Mouse (Mus musculus) heart, postnatal 36 days (tissue): ENCODE measurements around the gene Nrbf2. TPM values are rescaled to one million over a fixed set of nuclear protein-coding genes. Genes with fewer than 3 reads are reported as not detected.

Source experiments
- DNase-seq, 2 experiments: peaks; one replicate each; pipeline ENCODE4 v3.0.0; 2021 to 2022
- intact Hi-C: fragments of 180-260 bp; cut with DNase I; formaldehyde crosslinking; loops from one replicate; pipeline ENCODE4 v1.15.1; 2025
- total RNA-seq, 2 experiments: library from RNA; stranded (reverse); gene quantifications; 2 replicates each; pipeline ENCODE4 v1.2.3; 2021

The Nrbf2 gene
- total RNA-seq, 2 experiments from 2014 or later = 8.4 to 10.0 TPM

GRCm38 (mm10) chr10:67223942-67224341 lies 61.2 kb downstream of the Nrbf2 start:
- intact Hi-C loops = loop anchor here (5.0 kb wide), 1 partner anchor 37 kb away; no protein-coding TSS in a partner anchor

GRCm38 (mm10) chr10:67221284-67221683 lies 63.8 kb downstream of the Nrbf2 start:
- no peak for DNase-seq
- intact Hi-C loops = loop anchor here (5.0 kb wide), 1 partner anchor 34 kb away; no protein-coding TSS in a partner anchor

More at GRCm38 (mm10) chr10:67223942-67224341, 61.2 kb downstream of the Nrbf2 start:
- no peak for DNase-seq

GRCm38 (mm10) chr10:67220251-67220650 lies 64.9 kb downstream of the Nrbf2 start:
- intact Hi-C loops = loop anchor here (5.0 kb wide), 1 partner anchor 33 kb away; no protein-coding TSS in a partner anchor
- DNase-seq = no peak

GRCm38 (mm10) chr10:67218873-67219565 lies 66.1 kb downstream of the Nrbf2 start:
- intact Hi-C loops = no loop called here
- no peak for DNase-seq

GRCm38 (mm10) chr10:67216872-67217271 lies 68.2 kb downstream of the Nrbf2 start:
- intact Hi-C loops = loop anchor here (2.0 kb wide), 1 partner anchor 308 kb away; no protein-coding TSS in a partner anchor

More at GRCm38 (mm10) chr10:67216872-67217271, 68.2 kb downstream of the Nrbf2 start:
- no peak for DNase-seq

Other genes starting within 250 kb of the Nrbf2 start
- 10 to 100 TPM; 39.4 to 41.1 TPM for gene Jmjd1c, start 189.2 kb downstream of the Nrbf2 start, total RNA-seq
- 10 to 100 TPM; 22.2 to 22.5 TPM for gene Reep3, start 188.4 kb downstream of the Nrbf2 start, total RNA-seq